Comparison of ENCODE assay signal across 8 mouse cellular contexts in the genomic region with DNA sequence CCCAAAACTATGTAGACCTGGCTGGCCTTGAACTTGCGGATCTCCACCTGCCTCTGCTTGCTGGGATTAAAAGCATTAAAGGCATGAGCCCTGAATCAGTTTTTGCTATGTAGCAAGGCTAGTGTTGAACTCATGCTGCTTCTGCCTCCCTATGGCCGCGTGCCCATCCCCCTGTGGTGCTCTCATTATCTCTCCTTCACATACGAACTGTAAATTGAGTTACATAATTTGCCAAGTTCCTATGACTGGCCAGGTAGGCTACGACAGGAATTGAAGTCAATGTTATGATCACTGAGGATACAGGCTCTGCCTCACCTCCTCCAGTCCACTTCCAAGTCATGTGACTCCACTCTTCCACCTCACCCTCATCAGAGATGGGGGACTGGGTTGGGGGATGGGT. TPM values are rescaled to one million over a fixed set of nuclear protein-coding genes. Genes with fewer than 3 reads are reported as not detected.
DNase-seq lines count a peak whose midpoint lies in the region; ATAC-seq and TF ChIP-seq lines count a peak whose summit lies in the region.
"Not testable (repeated sequence)": the region's sequence is repeated elsewhere in the genome, so short reads cannot be mapped to it uniquely, and the experiment has no call there.
"Had no signal": no experiment of that assay in that cellular context is flagged by ENCODE, and none has a peak within 500 bp of the region (broad histone marks: within the 10 kb centered on the region; RNA-seq: fewer than 3 reads in every experiment).

No protein-coding gene starts in this region.

- not testable (repeated sequence) for H3K9me3 ChIP-seq in MEL (replicated peaks; ENCODE audit: insufficient read depth, low read length); liver, embryonic 13.5 days (replicated peaks); liver, postnatal 0 days (ENCODE audit: low read length); lung, embryonic 16.5 days (ENCODE audit: control insufficient read depth, low read length)

- not testable (repeated sequence) for TF ChIP-seq CTCF in MEL (IDR thresholded peaks at IDR 0.05 in 2 of 3, conservative IDR thresholded peaks at IDR 0.05 in 1 of 3; ENCODE audit: control insufficient read depth in 1 of 3, insufficient read depth in 1 of 3, low read depth in 2 of 3, low read length in 3 of 3, poor library complexity in 1 of 3, severe bottlenecking in 1 of 3); liver, postnatal 0 days (IDR thresholded peaks at IDR 0.05; ENCODE audit: low read depth)

- not testable (repeated sequence) for H3K27me3 ChIP-seq in MEL (ENCODE audit: control insufficient read depth in 1 of 2, insufficient read depth in 2 of 2, low read length in 2 of 2); liver, embryonic 13.5 days; liver, postnatal 0 days (ENCODE audit: insufficient read depth, low read length); lung, embryonic 16.5 days (ENCODE audit: control insufficient read depth, insufficient read depth, low read depth, low read length)

- DNase-seq in MEL (ENCODE audit: low read depth, low spot score) (peak; percentile 67), liver (peak; percentile 43)
- DNase-seq in liver, embryonic 13.5 days; liver, postnatal 0 days: not testable (repeated sequence)

- H3K27ac ChIP-seq in MEL (ENCODE audit: control insufficient read depth, low read depth, low read length), result not testable (repeated sequence)
- H3K27ac ChIP-seq in liver, embryonic 13.5 days, result peak overlapping the region; percentile 29
- peak overlapping the region; percentile 29; the same call in 1 of the 2 replicates for H3K27ac ChIP-seq in liver, postnatal 0 days (ENCODE audit: low read depth)
- peak overlapping the region; percentile 68; the same call in 1 of the 2 replicates for H3K27ac ChIP-seq in lung, embryonic 16.5 days (ENCODE audit: low read length)

- not testable (repeated sequence) for H3K36me3 ChIP-seq in MEL (ENCODE audit: control insufficient read depth in 1 of 2, insufficient read depth in 2 of 2, low read length in 2 of 2); liver, postnatal 0 days (replicated peaks; ENCODE audit: insufficient read depth, low read length); lung, embryonic 16.5 days (ENCODE audit: control insufficient read depth, insufficient read depth, low read length)
- H3K36me3 ChIP-seq in liver, embryonic 13.5 days, result 0 out of 2 replicates have a peak, but pooled peaks cover 11% of the 10 kb centered on the region

- H3K4me1 ChIP-seq in MEL (ENCODE audit: control insufficient read depth in 1 of 2, insufficient read depth in 2 of 2, low read length in 2 of 2), result peaks cover 8 to 30% of the 10 kb centered on the region in 2 experiments
- H3K4me1 ChIP-seq in liver, embryonic 13.5 days (replicated peaks), result peaks cover 51% of the 10 kb centered on the region
- peaks cover 15% of the 10 kb centered on the region for H3K4me1 ChIP-seq in liver, postnatal 0 days (ENCODE audit: insufficient read depth)
- not testable (repeated sequence) for H3K4me1 ChIP-seq in lung, embryonic 16.5 days (replicated peaks; ENCODE audit: control insufficient read depth, insufficient read depth, low read length)

- not testable (repeated sequence) for H3K4me3 ChIP-seq in MEL (ENCODE audit: control insufficient read depth in 1 of 2, insufficient read depth in 1 of 2, low read depth in 2 of 2, low read length in 2 of 2); liver, embryonic 13.5 days (replicated peaks); liver, postnatal 0 days (ENCODE audit: low read depth, low read length); lung, embryonic 16.5 days (ENCODE audit: low read length)

- peak; percentile 30 for ATAC-seq in erythroid progenitor cell, adult 5-6 weeks (replicated peaks; ENCODE audit: low FRiP score, poor library complexity, severe bottlenecking)
- ATAC-seq in liver, embryonic 13.5 days (ENCODE audit: low read depth), result 0 out of 2 replicates have a peak, but pooled peaks have one; percentile 15
- ATAC-seq in liver, postnatal 0 days; lung, embryonic 16.5 days (ENCODE audit: low read depth): not testable (repeated sequence)
- peak; percentile 51 for ATAC-seq in megakaryocyte-erythroid progenitor cell, adult 5-6 weeks (replicated peaks; ENCODE audit: low FRiP score, low TSS enrichment, poor library complexity, severe bottlenecking)

- peak; percentile 49 to 65 for TF ChIP-seq EP300 in MEL (IDR thresholded peaks at IDR 0.05; ENCODE audit: low read depth in 1 of 2, low read length in 2 of 2)
- peak; percentile 52; the same call in 1 of the 2 replicates for TF ChIP-seq EP300 in liver, postnatal 0 days (IDR thresholded peaks at IDR 0.05; ENCODE audit: low read depth)

- not testable (repeated sequence) for TF ChIP-seq RAD21 in MEL (IDR thresholded peaks at IDR 0.05; ENCODE audit: low read depth, low read length)

- WGBS in liver, embryonic 13.5 days (ENCODE audit: insufficient replicate concordance), result 40% methylated on average over 5 of the region's 5 CpGs
- WGBS in liver, postnatal 0 days (ENCODE audit: insufficient replicate concordance), result 56% methylated on average over 5 of the region's 5 CpGs
- WGBS in lung, embryonic 16.5 days, result 73% methylated on average over 4 of the region's 5 CpGs

- peak overlapping the region; percentile 33; the same call in 1 of the 2 replicates for H3K4me2 ChIP-seq in liver, embryonic 13.5 days
- not testable (repeated sequence) for H3K4me2 ChIP-seq in liver, postnatal 0 days (ENCODE audit: low read depth, low read length)
- H3K4me2 ChIP-seq in lung, embryonic 16.5 days (ENCODE audit: low read depth, low read length), result peak overlapping the region; percentile 20; the same call in 1 of the 2 replicates

- not testable (repeated sequence) for H3K9ac ChIP-seq in MEL (ENCODE audit: control insufficient read depth, low read depth, low read length, poor library complexity, severe bottlenecking); liver, embryonic 13.5 days; liver, postnatal 0 days (replicated peaks); lung, embryonic 16.5 days (ENCODE audit: low read length)

- not testable (repeated sequence) for TF ChIP-seq POLR2A in MEL (IDR thresholded peaks at IDR 0.05; ENCODE audit: control insufficient read depth in 1 of 2, insufficient read depth in 1 of 2, low read depth in 1 of 2, low read length in 2 of 2, poor library complexity in 1 of 2)

- H3K79me2 ChIP-seq in MEL (ENCODE audit: control insufficient read depth, insufficient read depth, low read length, poor library complexity), result not testable (repeated sequence)

RNA-seq across cellular contexts. Expression of gene Selenbp1, which starts 3.3 kb away (rescaled TPM):
- 109 and 179 TPM in 2 replicates for total RNA-seq in MEL (2012; rRNA removed)
- 100 to 1,000 TPM in 1 of 2 experiments, not detected in 1; 365 TPM for polyA plus RNA-seq in MEL (2012; ENCODE audit: insufficient read depth in 1 of 2, insufficient read length in 2 of 2, low read depth in 1 of 2, low replicate concordance in 2 of 2, missing spikeins in 1 of 2)
- total RNA-seq in erythroid progenitor cell, adult 5-6 weeks (2015; ENCODE audit: low replicate concordance), result 31.7 and 38.1 TPM in 2 replicates
- 31.1 and 34.5 TPM in 2 replicates for total RNA-seq in erythroid progenitor cell, adult 5-6 weeks (2017; ENCODE audit: low replicate concordance)
- polyA plus RNA-seq in liver, embryonic 13.5 days (2015; fragmentation: Nextera tagmentation; extraction: Ambion mirVana), result 58.0 and 65.2 TPM in 2 replicates
- polyA plus RNA-seq in liver, postnatal 0 days (2015; fragmentation: Nextera tagmentation; extraction: Ambion mirVana), result 129 and 135 TPM in 2 replicates
- 341 and 430 TPM in 2 replicates for polyA plus RNA-seq in lung, embryonic 16.5 days (2015; fragmentation: Nextera tagmentation; extraction: Ambion mirVana)
- 128 and 136 TPM in 2 replicates for total RNA-seq in megakaryocyte-erythroid progenitor cell, adult 5-6 weeks (2014; fragmentation: Nextera tagmentation)
- 100 and 113 TPM in 2 replicates for total RNA-seq in megakaryocyte-erythroid progenitor cell, adult 5-6 weeks (2017)

RNA-seq across cellular contexts. Expression of gene Rfx5, which starts 17.7 kb away (rescaled TPM):
- total RNA-seq in MEL (2012; rRNA removed), result 9.5 and 10.0 TPM in 2 replicates
- 10 to 100 TPM in 1 of 2 experiments, not detected in 1; 19.4 TPM for polyA plus RNA-seq in MEL (2012; ENCODE audit: insufficient read depth in 1 of 2, insufficient read length in 2 of 2, low read depth in 1 of 2, low replicate concordance in 2 of 2, missing spikeins in 1 of 2)
- total RNA-seq in erythroid progenitor cell, adult 5-6 weeks (2015; ENCODE audit: low replicate concordance), result 4.3 and 6.7 TPM in 2 replicates
- 1.4 and 2.3 TPM in 2 replicates for total RNA-seq in erythroid progenitor cell, adult 5-6 weeks (2017; ENCODE audit: low replicate concordance)
- 0.96 and 1.8 TPM in 2 replicates for polyA plus RNA-seq in liver, embryonic 13.5 days (2015; fragmentation: Nextera tagmentation; extraction: Ambion mirVana)
- 1.1 and 1.2 TPM in 2 replicates for polyA plus RNA-seq in liver, postnatal 0 days (2015; fragmentation: Nextera tagmentation; extraction: Ambion mirVana)
- 8.9 and 10.0 TPM in 2 replicates for polyA plus RNA-seq in lung, embryonic 16.5 days (2015; fragmentation: Nextera tagmentation; extraction: Ambion mirVana)
- 21.3 and 21.4 TPM in 2 replicates for total RNA-seq in megakaryocyte-erythroid progenitor cell, adult 5-6 weeks (2014; fragmentation: Nextera tagmentation)
- 15.1 and 19.0 TPM in 2 replicates for total RNA-seq in megakaryocyte-erythroid progenitor cell, adult 5-6 weeks (2017)
- polyA plus RNA-seq: erythroblast, embryonic 14.5 days had no signal

RNA-seq across cellular contexts. Expression of gene Pi4kb, which starts 38.4 kb away (rescaled TPM):
- total RNA-seq in MEL (2012; rRNA removed), result 45.0 and 45.1 TPM in 2 replicates
- 10 to 100 TPM in 1 of 2 experiments, not detected in 1; 56.7 TPM for polyA plus RNA-seq in MEL (2012; ENCODE audit: insufficient read depth in 1 of 2, insufficient read length in 2 of 2, low read depth in 1 of 2, low replicate concordance in 2 of 2, missing spikeins in 1 of 2)
- 12.2 and 26.7 TPM in 2 replicates for total RNA-seq in erythroid progenitor cell, adult 5-6 weeks (2015; ENCODE audit: low replicate concordance)
- 9.5 and 26.1 TPM in 2 replicates for total RNA-seq in erythroid progenitor cell, adult 5-6 weeks (2017; ENCODE audit: low replicate concordance)
- 11.6 and 12.4 TPM in 2 replicates for polyA plus RNA-seq in liver, embryonic 13.5 days (2015; fragmentation: Nextera tagmentation; extraction: Ambion mirVana)
- 5.4 and 6.5 TPM in 2 replicates for polyA plus RNA-seq in liver, postnatal 0 days (2015; fragmentation: Nextera tagmentation; extraction: Ambion mirVana)
- polyA plus RNA-seq in lung, embryonic 16.5 days (2015; fragmentation: Nextera tagmentation; extraction: Ambion mirVana), result 25.1 and 25.7 TPM in 2 replicates
- total RNA-seq in megakaryocyte-erythroid progenitor cell, adult 5-6 weeks (2014; fragmentation: Nextera tagmentation), result 24.9 and 35.5 TPM in 2 replicates
- 22.7 and 27.9 TPM in 2 replicates for total RNA-seq in megakaryocyte-erythroid progenitor cell, adult 5-6 weeks (2017)

RNA-seq across cellular contexts. Expression of gene Psmb4, which starts 49.4 kb away (rescaled TPM):
- total RNA-seq in MEL (2012; rRNA removed), result 890 and 977 TPM in 2 replicates
- 100 to 1,000 TPM; 826 to 964 TPM for polyA plus RNA-seq in MEL (2012; ENCODE audit: insufficient read depth in 1 of 2, insufficient read length in 2 of 2, low read depth in 1 of 2, low replicate concordance in 2 of 2, missing spikeins in 1 of 2)
- 171 and 185 TPM in 2 replicates for total RNA-seq in erythroid progenitor cell, adult 5-6 weeks (2015; ENCODE audit: low replicate concordance)
- total RNA-seq in erythroid progenitor cell, adult 5-6 weeks (2017; ENCODE audit: low replicate concordance), result 25.2 and 96.7 TPM in 2 replicates
- polyA plus RNA-seq in liver, embryonic 13.5 days (2015; fragmentation: Nextera tagmentation; extraction: Ambion mirVana), result 201 and 214 TPM in 2 replicates
- 172 and 174 TPM in 2 replicates for polyA plus RNA-seq in liver, postnatal 0 days (2015; fragmentation: Nextera tagmentation; extraction: Ambion mirVana)
- polyA plus RNA-seq in lung, embryonic 16.5 days (2015; fragmentation: Nextera tagmentation; extraction: Ambion mirVana), result 306 and 339 TPM in 2 replicates
- 427 and 467 TPM in 2 replicates for total RNA-seq in megakaryocyte-erythroid progenitor cell, adult 5-6 weeks (2014; fragmentation: Nextera tagmentation)
- total RNA-seq in megakaryocyte-erythroid progenitor cell, adult 5-6 weeks (2017), result 212 and 218 TPM in 2 replicates
